Mouse (Mus musculus): ENCODE measurements around the gene Jmjd6.
A peak's percentile ranks its signal among the peaks of the same experiment; 100 is the strongest.

Jmjd6 gene

GRCm38 (mm10) chr11:116801106-116801505, 42.1 kb downstream of the Jmjd6 start:
- peak; percentile 96 for DNase-seq

DNA sequence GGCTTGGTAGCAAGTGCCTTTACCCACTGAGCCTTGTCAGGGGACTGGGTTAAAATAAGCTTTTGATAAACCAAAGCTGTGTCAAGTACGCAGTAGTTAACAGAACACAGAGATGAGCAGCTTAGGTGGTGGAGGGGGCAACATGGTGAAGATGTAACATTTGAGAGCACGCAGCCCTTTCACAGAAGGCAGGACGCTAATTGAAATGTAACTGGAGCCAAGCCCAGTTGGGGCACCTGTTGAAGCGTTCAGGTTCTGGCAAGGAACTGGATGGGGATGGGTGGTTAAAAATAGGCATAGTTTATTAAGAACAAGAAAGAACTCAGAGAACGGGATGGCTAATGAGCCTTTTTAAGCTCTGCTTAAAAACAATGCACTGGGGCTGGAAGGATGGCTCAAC, 43.9 kb downstream of the Jmjd6 start:
- peak; percentile 92 for DNase-seq

All from heart, adult 11 months (tissue).